Mouse (Mus musculus) layer of hippocampus, adult 9-11 months (tissue): ENCODE measurements around the gene Pla2g4e.
"Not testable (repeated sequence)": the region's sequence is repeated elsewhere in the genome, so short reads cannot be mapped to it uniquely, and the experiment has no call there.

ENCODE experiments used
- DNase-seq: peaks from one replicate; pipeline ENCODE4 v3.0.0; 2022

Pla2g4e gene

DNA sequence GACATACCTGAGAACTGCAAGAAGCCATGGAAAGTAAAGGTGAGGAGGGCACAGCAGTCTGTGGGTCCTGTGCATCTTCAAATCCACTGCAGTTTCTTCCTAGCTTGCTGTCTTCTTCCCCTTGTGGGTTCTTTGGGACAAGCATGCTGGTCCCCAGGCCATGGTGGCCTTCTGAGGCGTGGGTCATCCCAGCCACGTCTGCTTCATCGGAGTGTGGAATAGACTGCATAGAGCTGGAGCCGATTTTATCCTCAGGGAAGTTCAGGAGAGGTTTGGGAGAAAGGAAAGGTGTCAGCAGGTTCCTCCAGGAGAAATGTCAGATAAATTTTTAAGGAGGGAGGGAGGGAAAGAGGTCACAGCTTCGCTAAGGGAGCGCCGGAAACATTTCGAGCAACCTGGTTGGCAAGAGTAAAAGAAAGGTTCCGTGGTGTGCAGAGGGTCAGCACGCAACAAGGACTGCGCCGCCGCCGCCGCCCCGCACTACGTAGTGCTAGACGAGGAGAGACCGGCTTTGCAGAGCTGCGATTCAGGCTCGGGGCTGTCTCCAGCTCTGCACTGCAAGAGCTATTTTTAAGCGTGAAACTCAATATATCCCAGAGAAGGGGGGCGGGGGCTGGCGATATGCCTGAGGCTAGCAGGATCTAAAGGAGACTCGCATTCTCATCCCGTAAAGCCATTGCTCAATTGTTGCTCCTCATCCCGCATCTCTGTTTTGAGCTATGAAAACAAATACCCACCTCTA lies at the start of gene Pla2g4e:
Pla2g4e (minus strand) TSS at position 657 of the 742 bp plus-strand sequence.
- peak; percentile 31 for DNase-seq

DNA sequence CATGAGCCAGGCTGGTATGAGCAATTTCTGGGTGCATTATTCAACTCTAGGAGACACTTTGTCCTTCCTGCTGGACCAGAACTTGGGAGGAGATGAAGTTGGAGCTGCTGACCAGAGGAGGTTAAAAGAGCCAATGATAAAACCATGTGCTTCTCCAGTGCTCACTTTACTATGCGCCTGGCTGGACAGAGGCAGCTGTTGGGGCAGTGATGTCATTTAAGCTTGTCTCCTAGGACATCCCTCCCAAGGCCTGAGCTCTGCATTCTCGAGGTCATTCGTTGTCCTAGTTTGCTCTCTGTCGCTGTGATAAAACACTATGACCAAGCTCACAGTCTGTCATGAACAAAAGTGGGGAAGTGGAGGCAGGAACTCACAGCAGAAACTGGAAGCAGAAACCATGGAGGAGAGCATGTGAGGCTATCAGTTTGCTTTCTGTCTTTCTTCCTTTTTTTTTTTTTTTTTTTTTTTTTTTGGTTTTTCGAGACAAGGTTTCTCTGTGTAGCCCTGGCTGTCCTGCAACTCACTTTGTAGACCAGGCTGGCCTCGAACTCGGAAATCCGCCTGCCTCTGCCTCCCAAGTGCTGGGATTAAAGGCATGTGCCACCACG lies 46.4 kb upstream of the Pla2g4e start:
- no peak for DNase-seq

DNA sequence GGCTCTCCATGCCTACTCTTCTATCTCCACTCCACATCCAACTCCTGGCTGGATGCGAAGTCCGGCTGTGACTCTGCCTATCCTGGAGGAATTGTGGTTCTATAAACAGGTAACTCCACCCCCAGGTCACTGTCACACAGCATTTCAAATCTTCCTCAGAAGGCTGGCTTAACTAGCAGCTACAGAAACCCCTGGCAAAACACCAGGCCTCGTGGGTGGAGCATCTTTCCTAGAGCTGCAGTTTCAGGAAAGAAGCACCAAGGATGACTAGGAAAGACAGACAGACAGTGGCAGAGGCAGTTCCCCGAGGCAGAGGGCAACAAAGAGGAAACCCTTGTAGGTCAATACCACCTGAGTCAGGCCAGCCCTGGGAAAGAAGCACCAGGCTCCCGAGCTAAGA lies 43.9 kb upstream of the Pla2g4e start, which contains the start of gene Pla2g4d:
Pla2g4d (minus strand) TSS at position 203 of the 400 bp plus-strand sequence.
- no peak for DNase-seq

DNA sequence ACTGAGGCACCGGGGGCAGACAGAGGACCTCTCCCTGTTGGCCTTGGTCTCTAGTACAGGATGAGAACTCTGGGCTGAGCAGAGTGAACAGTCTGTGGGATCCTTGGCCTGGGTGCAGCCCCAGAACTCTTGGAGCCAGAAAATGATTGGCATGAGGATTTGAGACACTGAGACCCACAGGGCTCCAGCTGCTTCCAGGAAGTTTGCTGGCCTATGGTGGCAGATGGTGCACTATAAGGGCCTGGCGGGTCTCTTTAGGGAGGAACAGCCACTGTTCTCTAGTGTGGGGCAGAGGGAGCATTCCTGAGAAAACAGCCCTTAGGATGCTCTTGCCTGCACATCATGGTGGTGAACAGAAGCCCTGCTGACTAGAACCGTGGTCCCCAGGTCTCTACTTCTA lies 43.3 kb upstream of the Pla2g4e start:
- DNase-seq, result no peak

DNA sequence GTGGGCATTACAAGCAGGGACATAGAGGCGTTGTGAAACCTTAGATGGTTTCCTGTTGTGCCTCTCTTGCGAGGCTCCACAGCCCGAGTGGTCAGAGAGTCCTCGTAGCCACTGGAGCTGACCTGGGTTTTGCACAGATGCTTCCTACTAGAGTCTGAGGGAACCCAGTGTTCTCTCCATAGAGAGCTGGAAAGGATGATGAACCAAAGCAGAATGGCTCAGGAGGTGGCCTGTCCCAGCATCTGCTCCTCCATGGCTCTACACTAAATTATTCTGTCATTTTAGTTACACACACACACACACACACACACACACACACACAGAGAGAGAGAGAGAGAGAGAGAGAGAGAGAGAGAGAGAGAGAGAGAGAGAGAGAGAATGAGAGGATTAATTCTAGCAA lies 40.5 kb upstream of the Pla2g4e start:
- no peak for DNase-seq

DNA sequence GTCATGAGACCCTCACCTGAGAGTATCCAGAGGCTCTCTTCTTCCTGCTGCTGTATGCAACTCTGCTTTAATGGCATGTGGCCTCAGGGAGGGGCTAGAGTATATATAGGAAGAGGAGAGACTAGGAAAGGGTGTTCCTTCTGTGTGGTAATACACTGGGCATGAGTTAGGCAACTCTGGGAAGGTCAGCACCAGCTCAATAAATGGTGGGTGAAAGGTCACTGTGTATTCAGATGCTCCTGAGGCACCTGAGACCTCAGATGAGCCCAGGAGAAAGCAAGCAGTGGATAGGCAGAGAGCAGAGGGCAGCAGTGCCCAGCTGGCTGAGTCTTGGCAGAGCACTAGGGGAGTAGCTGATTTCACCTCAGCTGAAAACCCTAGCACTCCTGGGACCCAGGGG lies 39.6 kb upstream of the Pla2g4e start:
- DNase-seq, result no peak

DNA sequence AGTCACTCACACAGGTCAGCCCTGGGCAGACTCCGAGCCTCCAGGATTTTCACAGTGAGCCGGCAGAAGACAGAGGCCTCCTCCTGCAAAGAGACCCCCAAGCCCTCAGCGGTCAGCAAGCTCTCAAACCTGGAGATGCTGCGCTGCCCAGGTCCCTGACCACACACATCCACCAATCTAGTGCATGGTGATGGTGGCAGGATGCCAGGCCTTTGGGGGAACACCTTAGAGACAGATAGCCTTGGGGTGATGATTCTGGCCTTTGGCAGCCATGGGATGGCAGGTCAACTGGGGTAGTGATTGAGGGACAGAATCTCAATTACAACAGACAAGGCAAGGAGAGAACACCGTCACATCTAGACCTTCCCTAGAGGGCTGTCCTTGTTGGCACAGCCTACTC lies 39.0 kb upstream of the Pla2g4e start:
- DNase-seq, result no peak

DNA sequence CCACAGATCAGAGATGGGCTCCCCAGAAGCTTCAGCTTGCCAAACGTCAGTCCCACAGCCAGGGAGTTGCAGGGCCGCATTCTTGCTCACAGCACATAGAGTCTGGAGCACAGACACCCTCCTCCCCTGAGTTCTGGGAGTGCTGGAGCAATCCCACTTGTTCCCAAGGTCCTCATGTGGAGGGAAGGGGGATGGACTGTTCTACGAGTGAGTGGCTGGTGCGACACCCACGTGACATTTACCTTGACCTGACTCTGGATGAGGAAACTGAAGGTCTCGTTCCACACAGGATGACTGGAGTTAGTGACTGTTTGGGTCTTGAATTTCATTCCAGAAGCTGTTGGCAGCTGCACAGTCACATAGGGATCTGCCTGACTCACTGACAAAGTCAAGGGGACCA lies 38.4 kb upstream of the Pla2g4e start:
- DNase-seq, result no peak

DNA sequence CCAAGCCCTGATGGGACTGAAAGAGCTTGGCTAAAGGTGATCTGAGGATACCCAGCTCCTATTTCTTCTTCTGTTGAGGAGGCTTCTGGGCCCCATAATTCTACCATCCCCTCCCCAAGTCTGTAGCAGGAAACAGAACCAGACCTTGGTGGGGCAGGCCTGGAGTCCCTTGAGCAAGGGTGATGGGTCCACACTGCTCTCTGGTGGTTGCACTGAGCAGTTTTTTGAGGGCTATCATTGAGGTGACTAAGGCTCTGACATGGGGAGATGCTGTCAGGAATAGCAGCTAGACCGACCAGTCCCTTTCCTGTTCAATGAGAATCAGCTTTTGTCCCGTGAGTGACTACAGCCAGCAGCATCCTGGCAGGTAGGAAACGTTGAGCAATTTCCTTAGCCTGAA lies 36.1 kb upstream of the Pla2g4e start:
- no peak for DNase-seq

DNA sequence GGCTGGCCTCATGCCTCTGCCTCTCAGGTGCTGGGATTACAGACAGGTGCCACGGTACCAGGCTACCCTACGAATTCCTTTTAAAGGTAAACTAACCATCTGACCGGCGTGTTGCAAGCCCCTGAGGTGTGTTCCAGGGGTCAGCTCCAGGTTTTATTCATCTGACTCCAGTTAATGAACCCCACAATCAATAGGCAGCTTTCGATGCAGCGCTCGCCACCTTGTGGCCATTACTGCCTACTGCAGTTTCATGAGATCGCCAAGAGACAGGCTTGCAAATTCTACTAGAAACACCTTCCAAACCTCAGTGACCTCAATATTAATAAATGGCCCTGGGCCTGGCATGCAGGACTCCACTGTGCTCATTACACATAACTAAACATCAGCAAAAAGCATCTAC lies 34.8 kb upstream of the Pla2g4e start:
- DNase-seq, result no peak

DNA sequence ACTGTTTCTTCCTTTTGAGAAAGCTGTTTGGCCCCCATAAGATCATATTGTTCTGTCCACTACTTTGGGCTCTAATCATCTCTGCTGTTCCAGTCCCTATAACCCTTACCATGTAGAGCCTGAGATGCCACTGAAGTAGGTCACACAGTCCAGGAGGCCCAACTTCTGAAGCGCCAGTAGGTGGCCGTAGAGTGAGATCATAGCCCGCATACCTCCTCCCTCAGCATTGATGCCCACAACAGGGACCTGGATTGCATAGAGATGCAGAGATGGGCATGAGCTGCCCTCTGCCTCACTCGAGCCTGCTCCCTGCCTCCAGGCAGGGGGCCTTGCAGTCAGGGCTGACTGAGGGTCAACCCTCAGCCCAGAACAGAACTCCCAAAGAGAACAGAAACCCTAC lies 31.8 kb upstream of the Pla2g4e start:
- no peak for DNase-seq

DNA sequence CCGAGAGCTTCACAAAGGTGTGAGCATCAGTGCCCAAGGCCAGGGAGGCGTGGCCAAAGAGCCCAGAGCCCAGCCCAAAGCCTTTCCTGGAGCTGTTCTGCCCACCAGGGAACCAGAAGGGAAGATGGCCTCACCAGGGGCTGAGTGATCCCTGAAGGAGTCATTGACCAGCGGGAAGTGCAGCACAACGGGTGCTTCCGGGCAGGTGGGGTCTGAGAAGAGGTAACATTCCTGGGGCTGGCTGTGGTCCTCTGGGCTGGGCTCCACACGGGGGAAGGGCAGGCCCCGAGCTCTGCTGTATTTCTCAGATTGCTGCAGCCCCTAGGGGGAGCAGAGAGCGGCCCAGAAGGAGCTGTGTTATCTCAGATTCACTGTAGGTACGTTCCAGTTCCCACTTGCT lies 23.5 kb upstream of the Pla2g4e start:
- no peak for DNase-seq

DNA sequence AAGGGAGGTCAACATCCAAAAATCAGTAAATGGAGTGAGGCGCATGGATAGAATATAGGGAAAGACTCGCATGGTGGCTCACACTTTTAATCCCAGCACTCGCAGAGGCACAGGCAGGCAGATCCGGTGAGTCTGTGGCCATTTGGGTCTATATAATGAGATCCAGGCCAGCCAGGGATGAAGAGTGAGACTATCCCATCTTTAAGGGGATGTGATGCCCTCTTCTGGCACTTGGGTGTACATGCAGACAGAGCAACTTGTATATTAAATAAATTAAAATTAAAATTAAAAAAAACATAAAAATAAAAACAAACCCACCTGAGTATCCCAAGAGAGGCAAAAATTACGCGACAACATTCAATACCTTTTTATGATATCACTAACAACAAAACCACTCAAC lies 20.4 kb upstream of the Pla2g4e start:
- DNase-seq, result no peak

DNA sequence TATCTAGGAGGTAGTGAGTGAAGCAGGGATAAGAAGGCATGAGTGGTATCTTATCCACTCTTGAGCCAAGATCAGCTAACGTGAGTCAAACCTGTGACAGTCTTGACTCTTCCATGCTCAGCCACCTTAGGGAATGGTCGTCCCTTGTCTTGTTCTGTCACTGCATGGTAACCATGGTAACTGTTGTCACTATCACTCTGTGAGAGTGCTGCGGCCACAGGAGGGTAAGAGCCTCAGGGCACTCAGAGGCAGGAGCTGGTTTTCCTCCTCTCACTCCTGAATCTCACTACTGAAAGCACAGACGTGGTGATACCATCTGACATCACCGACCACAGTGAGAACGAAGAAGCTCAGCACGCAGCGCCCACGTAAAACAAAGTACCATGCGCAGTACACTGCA lies 19.7 kb upstream of the Pla2g4e start:
- no peak for DNase-seq

DNA sequence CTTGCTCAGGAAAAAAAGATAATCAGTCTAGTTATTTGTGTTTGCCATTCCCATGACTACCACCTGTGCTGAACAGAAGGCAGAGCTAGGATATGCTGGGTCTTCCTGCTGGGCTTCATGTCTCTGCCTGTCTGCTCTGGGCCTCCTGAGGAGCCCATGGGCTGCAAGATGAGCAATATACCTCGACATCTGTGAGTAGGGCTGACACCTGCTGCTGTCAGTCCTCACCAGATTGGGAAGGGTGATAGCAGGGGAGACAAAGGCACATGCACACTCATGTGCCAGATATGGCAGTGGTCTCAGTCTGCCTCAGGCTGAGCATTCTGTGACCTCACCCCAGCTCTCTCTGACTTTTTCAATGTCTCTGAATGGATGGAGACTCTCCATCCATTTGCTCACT lies 17.7 kb upstream of the Pla2g4e start:
- peak; percentile 19 for DNase-seq

DNA sequence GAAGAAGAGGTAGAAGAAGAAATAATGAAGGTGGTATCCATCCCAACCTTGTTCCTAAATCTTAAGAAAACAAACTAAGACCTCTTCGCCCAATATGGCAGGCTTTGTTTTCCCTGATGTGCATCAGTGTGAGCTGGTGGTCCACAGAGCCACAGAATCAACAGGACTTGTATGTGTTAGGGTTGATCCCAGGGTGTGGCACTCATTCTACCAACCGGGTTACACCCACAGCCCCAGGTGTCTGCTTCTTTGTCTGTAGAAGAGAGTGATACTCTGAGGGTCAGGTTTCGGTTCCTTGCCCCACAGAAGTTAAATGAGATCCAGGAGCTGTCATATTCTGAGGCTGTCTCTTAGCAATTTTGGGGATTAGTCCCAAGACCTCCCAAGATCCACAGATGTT lies 16.2 kb upstream of the Pla2g4e start:
- DNase-seq, result no peak

DNA sequence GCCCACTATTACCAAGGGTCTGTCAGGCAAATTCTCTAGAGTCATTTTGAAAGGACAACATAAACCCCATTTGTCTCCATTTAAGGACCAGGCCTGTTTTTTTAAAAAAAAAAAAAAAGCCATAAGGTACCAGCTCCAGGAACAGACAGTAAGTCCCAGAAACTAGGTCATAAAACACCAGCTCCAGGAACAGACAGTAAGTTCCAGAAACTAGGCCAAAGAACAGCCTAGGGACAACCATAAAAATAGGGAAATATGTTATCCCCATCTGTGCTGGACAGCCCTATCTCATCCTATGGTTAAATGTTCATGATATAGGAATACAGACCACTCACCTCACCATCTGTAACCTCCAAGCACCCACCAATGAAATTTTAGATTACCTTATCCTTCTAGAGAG lies 11.1 kb upstream of the Pla2g4e start:
- no peak for DNase-seq

DNA sequence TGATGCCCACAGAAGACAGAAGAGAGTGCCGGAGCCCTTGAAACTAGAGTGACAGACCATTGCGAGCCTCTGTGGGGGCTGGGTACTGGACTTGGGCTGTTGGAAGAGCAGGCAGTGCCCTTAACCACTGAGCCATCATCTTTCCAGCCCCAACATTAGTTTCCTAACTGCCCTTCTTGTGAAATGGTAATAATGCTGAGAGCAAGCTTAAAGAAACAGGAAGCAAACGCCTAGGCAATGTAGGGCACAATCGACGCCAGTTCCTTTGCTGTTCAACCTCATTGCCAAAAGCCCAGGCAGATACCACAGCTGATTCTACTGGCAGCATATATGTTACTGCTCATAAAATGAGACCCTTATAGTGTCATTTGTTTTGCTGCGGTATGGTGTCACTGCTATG lies 7.5 kb upstream of the Pla2g4e start:
- DNase-seq, result no peak

DNA sequence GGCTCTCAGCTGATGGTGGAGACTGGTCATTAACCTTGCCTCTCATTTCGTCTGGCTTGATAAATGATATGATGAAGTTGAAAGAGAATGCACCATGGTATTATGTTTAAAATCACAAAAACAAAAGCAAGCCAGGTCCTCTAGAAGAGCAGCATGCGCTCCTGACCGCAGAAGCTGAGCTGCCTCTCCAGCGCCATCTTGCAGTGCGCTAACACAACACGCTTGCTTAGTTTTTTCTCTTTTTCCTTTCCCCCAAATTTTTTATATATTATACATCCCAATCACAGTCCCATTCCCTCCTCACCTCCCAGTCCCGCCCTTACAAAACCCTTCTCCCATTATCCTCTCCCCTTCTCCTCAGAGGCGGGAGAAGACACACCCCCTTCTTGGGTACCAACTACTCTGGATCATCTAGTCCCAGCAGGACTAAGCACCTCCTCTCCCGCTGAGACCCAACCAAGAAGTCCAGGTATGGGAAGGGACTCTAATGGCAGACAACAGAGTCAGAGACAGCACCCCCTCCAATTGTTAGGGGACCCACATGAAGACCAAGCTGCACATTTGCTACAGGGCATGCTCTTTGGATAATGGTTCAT lies 384 bp upstream of the Pla2g4e start:
- peak; percentile 19 for DNase-seq

DNA sequence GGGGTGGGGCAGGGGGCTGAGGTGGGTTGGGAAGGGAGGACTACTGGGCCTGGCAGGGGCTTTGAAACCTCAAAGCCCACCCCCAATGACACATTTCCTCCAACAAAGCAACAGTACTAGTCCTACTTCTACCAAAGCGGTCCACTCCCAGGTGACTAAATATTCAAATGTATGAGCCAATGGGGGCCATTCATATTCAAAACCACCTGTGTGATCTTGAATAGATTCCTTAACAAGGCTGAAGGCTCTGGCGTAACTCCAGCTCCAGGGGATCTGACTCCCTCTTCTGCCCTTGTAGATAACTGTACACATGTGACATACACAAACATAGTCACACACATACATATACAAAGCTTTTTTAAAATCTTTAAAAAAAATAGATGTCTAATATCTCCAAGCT lies 1.1 kb downstream of the Pla2g4e start:
- DNase-seq, result no peak

DNA sequence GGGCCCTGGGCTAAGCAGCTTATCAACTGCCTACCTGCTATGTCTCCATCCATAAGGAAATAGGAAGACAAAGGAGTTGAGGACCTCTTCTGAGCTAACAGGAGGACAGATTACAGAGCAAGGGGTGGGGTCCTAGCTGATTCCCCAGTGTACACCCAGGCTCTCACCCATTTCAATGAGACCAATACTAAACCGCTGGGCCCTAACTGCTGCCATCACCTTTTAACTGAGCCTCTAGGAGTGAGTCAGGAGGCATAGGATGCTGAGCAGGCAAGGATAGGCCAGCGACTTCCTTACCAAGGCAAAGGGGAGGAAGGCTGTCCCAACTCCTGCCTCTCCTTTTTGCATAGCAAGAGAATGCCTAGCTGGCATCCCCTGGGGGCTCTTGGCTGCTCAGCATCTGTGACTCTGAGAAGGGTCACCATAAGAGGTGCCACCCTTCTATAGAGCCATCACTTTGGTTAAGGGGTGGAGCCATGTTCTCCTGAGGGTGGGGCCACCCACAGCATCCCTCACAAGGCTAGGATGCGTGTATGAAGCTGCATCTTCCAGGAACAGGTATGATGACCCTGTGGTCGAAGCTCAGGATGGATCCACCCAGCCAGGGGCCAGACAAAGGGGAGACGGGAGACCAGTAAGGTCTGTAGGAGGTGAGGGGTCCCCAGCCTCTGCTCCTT lies 2.2 kb downstream of the Pla2g4e start:
- no peak for DNase-seq

DNA sequence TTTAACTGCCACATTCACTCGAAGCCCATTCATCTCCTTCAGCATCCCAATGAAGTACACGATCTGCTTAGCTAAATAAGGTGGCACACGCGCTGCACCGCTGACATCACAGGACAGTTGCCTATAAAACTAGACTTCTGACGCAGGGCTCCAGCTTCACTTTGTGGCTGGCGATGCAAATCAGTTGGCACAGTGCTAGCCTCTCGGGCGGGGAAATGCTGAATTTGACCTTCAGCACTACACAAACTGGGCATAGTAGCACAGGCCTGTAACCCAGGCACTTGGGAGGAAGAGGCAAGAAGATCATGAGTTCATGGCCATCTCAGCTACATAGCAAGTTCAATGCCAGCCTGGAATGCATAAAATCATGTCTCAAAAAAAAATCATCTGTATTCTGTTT lies 6.4 kb downstream of the Pla2g4e start:
- not testable (repeated sequence) for DNase-seq

DNA sequence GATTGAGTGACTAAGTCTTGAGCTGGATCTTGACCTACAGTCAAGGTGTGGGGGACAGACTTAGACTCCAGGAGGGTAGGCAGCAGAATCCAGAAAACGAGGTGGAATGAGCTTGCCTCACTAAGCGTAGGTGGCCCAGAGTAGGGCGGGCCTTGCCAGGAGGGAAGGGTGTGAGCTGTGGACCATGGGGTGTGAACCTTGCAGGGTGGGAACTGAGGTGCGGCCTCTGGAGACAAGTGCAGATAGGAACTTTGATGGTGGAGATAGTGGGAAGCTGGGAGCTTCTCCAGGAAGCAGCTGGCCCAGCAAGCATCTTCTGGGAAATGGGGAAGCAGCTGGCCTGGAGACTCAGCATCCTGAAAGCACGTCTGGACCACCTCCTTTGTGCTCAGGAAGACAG lies 7.4 kb downstream of the Pla2g4e start:
- DNase-seq, result no peak
